Mouse (Mus musculus): ENCODE measurements at regions not wholly inside any gene's neighbourhood (a gene's known extent, or its start where the extent isn't known, plus 50 kb on each side); places are given as distances from the start of the nearest gene placed in this dataset.
A peak's percentile ranks its signal among the peaks of the same experiment; 100 is the strongest.

GRCm38 (mm10) chr4:84026144-84026543, 500.8 kb downstream of the Ccdc171 start:
- intact Hi-C loops (cut with DNase I) = no loop called here
- DNase-seq (ENCODE audit: low spot score in 2 of 2) = no peak

- no peak for DNase-seq (ENCODE audit: low spot score in 2 of 2)
- intact Hi-C loops (cut with DNase I) = no loop called here
These were observed 502.8 kb downstream of the Ccdc171 start for GRCm38 (mm10) chr4:84028120-84028519.

GRCm38 (mm10) chr4:84030916-84031315, 505.6 kb downstream of the Ccdc171 start:
- DNase-seq (ENCODE audit: low spot score in 2 of 2) = no peak
- intact Hi-C loops (cut with DNase I) = no loop called here

- intact Hi-C loops (cut with DNase I) = no loop called here
- DNase-seq (ENCODE audit: low spot score in 2 of 2) = no peak
These were observed 507.2 kb downstream of the Ccdc171 start for GRCm38 (mm10) chr4:84032505-84032904.

GRCm38 (mm10) chr4:84035347-84035746, 510.0 kb downstream of the Ccdc171 start:
- intact Hi-C loops (cut with DNase I) = no loop called here
- DNase-seq (ENCODE audit: low spot score in 2 of 2) = no peak

GRCm38 (mm10) chr4:84037535-84037934, 512.2 kb downstream of the Ccdc171 start:
- DNase-seq (ENCODE audit: low spot score in 2 of 2) = no peak
- intact Hi-C loops (cut with DNase I) = no loop called here

GRCm38 (mm10) chr4:84050243-84050642, 524.9 kb downstream of the Ccdc171 start:
- DNase-seq (ENCODE audit: low spot score in 2 of 2) = no peak
- intact Hi-C loops (cut with DNase I) = no loop called here

- intact Hi-C loops (cut with DNase I) = no loop called here
- DNase-seq (ENCODE audit: low spot score in 2 of 2) = no peak
These were observed 531.6 kb downstream of the Ccdc171 start for GRCm38 (mm10) chr4:84056863-84057502.

- intact Hi-C loops (cut with DNase I) = loop anchor here (10.0 kb wide), 1 partner anchor 1035 kb away; no protein-coding TSS in a partner anchor
- no peak for DNase-seq (ENCODE audit: low spot score in 2 of 2)
These were observed 534.8 kb downstream of the Ccdc171 start for GRCm38 (mm10) chr4:84060187-84060586.

- intact Hi-C loops (cut with DNase I) = loop anchor here (10.0 kb wide), 1 partner anchor 1031 kb away; no protein-coding TSS in a partner anchor
- DNase-seq (ENCODE audit: low spot score in 2 of 2) = no peak
These were observed 538.4 kb downstream of the Ccdc171 start for GRCm38 (mm10) chr4:84063755-84064154.

GRCm38 (mm10) chr4:84064614-84065456, 539.5 kb downstream of the Ccdc171 start:
- intact Hi-C loops (cut with DNase I) = loop anchor here (10.0 kb wide), 1 partner anchor 1030 kb away; no protein-coding TSS in a partner anchor
- DNase-seq (ENCODE audit: low spot score in 2 of 2) = peak; percentile 69 to 74

- intact Hi-C loops (cut with DNase I) = loop anchor here (10.0 kb wide), 1 partner anchor 1029 kb away; no protein-coding TSS in a partner anchor
- DNase-seq (ENCODE audit: low spot score in 2 of 2) = no peak
These were observed 540.2 kb downstream of the Ccdc171 start for GRCm38 (mm10) chr4:84065457-84066124.

- no peak for DNase-seq (ENCODE audit: low spot score in 2 of 2)
- intact Hi-C loops (cut with DNase I) = loop anchor here (10.0 kb wide), 1 partner anchor 1027 kb away; no protein-coding TSS in a partner anchor
These were observed 542.7 kb downstream of the Ccdc171 start for GRCm38 (mm10) chr4:84067931-84068575.

GRCm38 (mm10) chr4:84068947-84069663, 543.8 kb downstream of the Ccdc171 start:
- intact Hi-C loops (cut with DNase I) = loop anchor here (10.0 kb wide), 1 partner anchor 1026 kb away; no protein-coding TSS in a partner anchor
- no peak for DNase-seq (ENCODE audit: low spot score in 2 of 2)

- intact Hi-C loops (cut with DNase I) = loop anchor here (10.0 kb wide), 1 partner anchor 1025 kb away; no protein-coding TSS in a partner anchor
- no peak for DNase-seq (ENCODE audit: low spot score in 2 of 2)
These were observed 544.3 kb downstream of the Ccdc171 start for GRCm38 (mm10) chr4:84069681-84070080.

GRCm38 (mm10) chr4:84070089-84070488, 544.7 kb downstream of the Ccdc171 start:
- DNase-seq (ENCODE audit: low spot score in 2 of 2) = no peak
- intact Hi-C loops (cut with DNase I) = no loop called here

GRCm38 (mm10) chr4:84072096-84072495, 546.8 kb downstream of the Ccdc171 start:
- no peak for DNase-seq (ENCODE audit: low spot score in 2 of 2)
- intact Hi-C loops (cut with DNase I) = no loop called here

GRCm38 (mm10) chr4:84076526-84076925, 551.2 kb downstream of the Ccdc171 start:
- intact Hi-C loops (cut with DNase I) = no loop called here

GRCm38 (mm10) chr4:84079516-84079915, 554.2 kb downstream of the Ccdc171 start:
- intact Hi-C loops (cut with DNase I) = no loop called here
- no peak for DNase-seq (ENCODE audit: low spot score in 2 of 2)

More at GRCm38 (mm10) chr4:84076526-84076925, 551.2 kb downstream of the Ccdc171 start:
- DNase-seq (ENCODE audit: low spot score in 2 of 2) = no peak
